Mouse (Mus musculus) megakaryocyte, embryonic 14.5 days (primary cell): ENCODE data around the gene Rnf167. TPM values are rescaled to one million over a fixed set of nuclear protein-coding genes. Genes with fewer than 3 reads are reported as not detected.

ENCODE experiments used
- H3K27me3 ChIP-seq: replicated peaks from 2 replicates; pipeline ENCODE3; 2012; ENCODE audit warnings: inconsistent platforms
- H3K36me3 ChIP-seq: replicated peaks from 2 replicates; pipeline ENCODE3; 2012; ENCODE audit warnings: low read length, inconsistent platforms, mixed read lengths
- H3K4me1 ChIP-seq: 2 replicates; pipeline ENCODE4 v1.6.1; 2012; ENCODE audit warnings: inconsistent platforms
- H3K4me3 ChIP-seq: replicated peaks from 2 replicates; pipeline ENCODE3; 2012; ENCODE audit warnings: moderate library complexity, mild to moderate bottlenecking, inconsistent platforms
- H3K9me3 ChIP-seq: 2 replicates; pipeline ENCODE4 v1.6.1; 2012; ENCODE audit warnings: inconsistent platforms
- FLI1 ChIP-seq: IDR thresholded peaks from 2 replicates; pipeline ENCODE4 v1.6.1; 2012; ENCODE audit warnings: low read length, inconsistent platforms, mixed read lengths
- GATA1 ChIP-seq: IDR thresholded peaks from 3 replicates; pipeline ENCODE4 v1.6.1; 2012; ENCODE audit warnings: mixed read lengths, low read length, inconsistent platforms, borderline replicate concordance
- polyA plus RNA-seq: library from polyadenylated mRNA; stranded (reverse); fragments of >175 nt; gene quantifications from 2 replicates; pipeline ENCODE4 v1.2.3, GENCODE M21; 2012; ENCODE audit warnings: low replicate concordance; ENCODE audit not compliant: insufficient read depth

Gene Rnf167
- polyA plus RNA-seq, 1 experiment = 102 TPM

- H3K4me1 ChIP-seq = peaks cover 82% of the 10 kb centered on the region
- TF ChIP-seq GATA1 (no peak), FLI1 (no peak)
- no peaks in the 10 kb centered on the region for H3K27me3 ChIP-seq
- no peaks in the 10 kb centered on the region for H3K9me3 ChIP-seq
- peaks cover 62% of the 10 kb centered on the region for H3K36me3 ChIP-seq
- peak overlapping the region; percentile 87 for H3K4me3 ChIP-seq
Observed at GRCm38 (mm10) chr11:70615074-70615473, 32.0 kb upstream of the Rnf167 start.

- Histone ChIP-seq H3K36me3 (peaks cover 57% of the 10 kb centered on the region), H3K4me3 (peak within 1 kb of the TSS; percentile 87), H3K27me3 (no peaks in the 10 kb centered on the region), H3K4me1 (peaks cover 78% of the 10 kb centered on the region), H3K9me3 (no peaks in the 10 kb centered on the region)
- TF ChIP-seq FLI1 (no peak), GATA1 (no peak)
Observed at GRCm38 (mm10) chr11:70615516-70616093, 31.4 kb upstream of the Rnf167 start, which contains the start of gene 4930544D05Rik. Gene 4930544D05Rik (plus strand): TSS chr11:70615848.

- Histone ChIP-seq H3K4me1 (peaks cover 66% of the 10 kb centered on the region), H3K36me3 (peaks cover 28% of the 10 kb centered on the region), H3K27me3 (no peaks in the 10 kb centered on the region), H3K9me3 (no peaks in the 10 kb centered on the region), H3K4me3 (no peak within 1 kb of the TSS)
- TF ChIP-seq GATA1 (no peak), FLI1 (no peak)
Observed at GRCm38 (mm10) chr11:70619101-70619500, 27.9 kb upstream of the Rnf167 start, which contains the start of gene Chrne. Gene Chrne (minus strand): TSS chr11:70619216.

- H3K9me3 ChIP-seq = no peaks in the 10 kb centered on the region
- H3K27me3 ChIP-seq = no peaks in the 10 kb centered on the region
- H3K4me3 ChIP-seq = no peak overlapping the region
- H3K4me1 ChIP-seq = peaks cover 48% of the 10 kb centered on the region
- TF ChIP-seq FLI1 (no peak), GATA1 (no peak)
- peaks cover under 1% of the 10 kb centered on the region for H3K36me3 ChIP-seq
Observed at GRCm38 (mm10) chr11:70621972-70622814, 24.8 kb upstream of the Rnf167 start.

GRCm38 (mm10) chr11:70623053-70623742 lies 23.8 kb upstream of the Rnf167 start:
- no peaks in the 10 kb centered on the region for H3K27me3 ChIP-seq
- H3K4me3 ChIP-seq = no peak overlapping the region
- H3K9me3 ChIP-seq = no peaks in the 10 kb centered on the region
- TF ChIP-seq FLI1 = no peak
- TF ChIP-seq GATA1 = no peak
- H3K36me3 ChIP-seq = no peaks in the 10 kb centered on the region
- peaks cover 41% of the 10 kb centered on the region for H3K4me1 ChIP-seq

GRCm38 (mm10) chr11:70625473-70625872 lies 21.6 kb upstream of the Rnf167 start:
- Histone ChIP-seq H3K4me1 (peaks cover 48% of the 10 kb centered on the region), H3K36me3 (no peaks in the 10 kb centered on the region)

GRCm38 (mm10) chr11:70626877-70627276 lies 20.2 kb upstream of the Rnf167 start:
- H3K4me1 ChIP-seq = peaks cover 56% of the 10 kb centered on the region
- no peaks in the 10 kb centered on the region for H3K36me3 ChIP-seq
- H3K27me3 ChIP-seq = no peaks in the 10 kb centered on the region
- TF ChIP-seq GATA1 (no peak), FLI1 (no peak)
- no peak overlapping the region for H3K4me3 ChIP-seq
- H3K9me3 ChIP-seq = no peaks in the 10 kb centered on the region

More at GRCm38 (mm10) chr11:70625473-70625872, 21.6 kb upstream of the Rnf167 start:
- no peaks in the 10 kb centered on the region for H3K27me3 ChIP-seq
- no peak for TF ChIP-seq FLI1
- TF ChIP-seq GATA1 = no peak
- H3K4me3 ChIP-seq = no peak overlapping the region
- no peaks in the 10 kb centered on the region for H3K9me3 ChIP-seq

- H3K27me3 ChIP-seq = no peaks in the 10 kb centered on the region
- TF ChIP-seq FLI1 (no peak), GATA1 (no peak)
- H3K4me1 ChIP-seq = peaks cover 53% of the 10 kb centered on the region
Observed at GRCm38 (mm10) chr11:70628431-70628830, 18.6 kb upstream of the Rnf167 start.

GRCm38 (mm10) chr11:70629557-70629956 lies 17.5 kb upstream of the Rnf167 start:
- H3K4me3 ChIP-seq = no peak overlapping the region

More at GRCm38 (mm10) chr11:70628431-70628830, 18.6 kb upstream of the Rnf167 start:
- Histone ChIP-seq H3K4me3 (no peak overlapping the region), H3K36me3 (no peaks in the 10 kb centered on the region), H3K9me3 (no peaks in the 10 kb centered on the region)

GRCm38 (mm10) chr11:70630129-70630528 lies 16.9 kb upstream of the Rnf167 start:
- Histone ChIP-seq H3K4me1 (peaks cover 65% of the 10 kb centered on the region), H3K9me3 (no peaks in the 10 kb centered on the region), H3K4me3 (peak overlapping the region; percentile 70), H3K36me3 (peaks cover 5% of the 10 kb centered on the region), H3K27me3 (no peaks in the 10 kb centered on the region)
- TF ChIP-seq GATA1 (no peak), FLI1 (no peak)

More at GRCm38 (mm10) chr11:70629557-70629956, 17.5 kb upstream of the Rnf167 start:
- TF ChIP-seq GATA1 (no peak), FLI1 (no peak)
- H3K27me3 ChIP-seq = no peaks in the 10 kb centered on the region
- H3K4me1 ChIP-seq = peaks cover 60% of the 10 kb centered on the region
- no peaks in the 10 kb centered on the region for H3K9me3 ChIP-seq
- peaks cover 3% of the 10 kb centered on the region for H3K36me3 ChIP-seq
